Mouse (Mus musculus): ENCODE measurements at regions not wholly inside any gene's neighbourhood (a gene's known extent, or its start where the extent isn't known, plus 50 kb on each side); places are given as distances from the start of the nearest gene placed in this dataset.
"Not testable (repeated sequence)": the region's sequence is repeated elsewhere in the genome, so short reads cannot be mapped to it uniquely, and the experiment has no call there.

- no peak for DNase-seq (ENCODE audit: low read depth)
Measured at GRCm38 (mm10) chr16:63104383-63104782, 250.3 kb downstream of the Pros1 start.

GRCm38 (mm10) chr16:63104938-63105714, 251.0 kb downstream of the Pros1 start:
- DNase-seq (ENCODE audit: low read depth), result no peak

GRCm38 (mm10) chr16:63116456-63116855, 262.3 kb downstream of the Pros1 start:
- DNase-seq (ENCODE audit: low read depth), result no peak

GRCm38 (mm10) chr16:63118721-63119120, 264.6 kb downstream of the Pros1 start:
- no peak for DNase-seq (ENCODE audit: low read depth)

- DNase-seq (ENCODE audit: low read depth), result no peak
Measured at GRCm38 (mm10) chr16:63143851-63144250, 289.7 kb downstream of the Pros1 start.

GRCm38 (mm10) chr16:63155300-63155821, 301.3 kb downstream of the Pros1 start:
- DNase-seq (ENCODE audit: low read depth), result no peak

- DNase-seq (ENCODE audit: low read depth), result no peak
Measured at GRCm38 (mm10) chr16:63170101-63170500, 316.0 kb downstream of the Pros1 start.

GRCm38 (mm10) chr16:63179228-63179627, 325.1 kb downstream of the Pros1 start:
- DNase-seq (ENCODE audit: low read depth), result no peak

GRCm38 (mm10) chr16:63191181-63191580, 337.1 kb downstream of the Pros1 start:
- DNase-seq (ENCODE audit: low read depth), result no peak

- DNase-seq (ENCODE audit: low read depth), result no peak
Measured at GRCm38 (mm10) chr16:63191623-63192022, 337.5 kb downstream of the Pros1 start.

GRCm38 (mm10) chr16:63194595-63194994, 340.5 kb downstream of the Pros1 start:
- no peak for DNase-seq (ENCODE audit: low read depth)

- not testable (repeated sequence) for DNase-seq (ENCODE audit: low read depth)
Measured at GRCm38 (mm10) chr16:63213471-63213870, 359.4 kb downstream of the Pros1 start.

- DNase-seq (ENCODE audit: low read depth), result no peak
Measured at GRCm38 (mm10) chr16:63220228-63220879, 366.2 kb downstream of the Pros1 start.

GRCm38 (mm10) chr16:63224608-63225007, 370.5 kb downstream of the Pros1 start:
- DNase-seq (ENCODE audit: low read depth), result no peak

GRCm38 (mm10) chr16:63225097-63225496, 371.0 kb downstream of the Pros1 start:
- no peak for DNase-seq (ENCODE audit: low read depth)

- no peak for DNase-seq (ENCODE audit: low read depth)
Measured at GRCm38 (mm10) chr16:63229135-63229534, 375.0 kb downstream of the Pros1 start.

- no peak for DNase-seq (ENCODE audit: low read depth)
Measured at GRCm38 (mm10) chr16:63229567-63229966, 375.5 kb downstream of the Pros1 start.

GRCm38 (mm10) chr16:63270173-63270572, 416.1 kb downstream of the Pros1 start:
- DNase-seq (ENCODE audit: low read depth), result no peak

GRCm38 (mm10) chr16:63277556-63277955, 423.4 kb downstream of the Pros1 start:
- no peak for DNase-seq (ENCODE audit: low read depth)

GRCm38 (mm10) chr16:63278259-63278697, 424.2 kb downstream of the Pros1 start:
- no peak for DNase-seq (ENCODE audit: low read depth)

GRCm38 (mm10) chr16:63287655-63288054, 433.5 kb downstream of the Pros1 start:
- no peak for DNase-seq (ENCODE audit: low read depth)

GRCm38 (mm10) chr16:63311676-63312075, 457.6 kb downstream of the Pros1 start:
- no peak for DNase-seq (ENCODE audit: low read depth)

- DNase-seq (ENCODE audit: low read depth), result no peak
Measured at GRCm38 (mm10) chr16:63313544-63313943, 459.4 kb downstream of the Pros1 start.
